Mouse (Mus musculus) ovary, adult 18-20 months (tissue): Measurements from ENCODE around the gene Acot11.

Source experiments
- DNase-seq: peaks from one replicate; pipeline ENCODE4 v3.0.0; 2022; ENCODE audit warnings: low spot score, mixed read lengths

Acot11 gene

DNA sequence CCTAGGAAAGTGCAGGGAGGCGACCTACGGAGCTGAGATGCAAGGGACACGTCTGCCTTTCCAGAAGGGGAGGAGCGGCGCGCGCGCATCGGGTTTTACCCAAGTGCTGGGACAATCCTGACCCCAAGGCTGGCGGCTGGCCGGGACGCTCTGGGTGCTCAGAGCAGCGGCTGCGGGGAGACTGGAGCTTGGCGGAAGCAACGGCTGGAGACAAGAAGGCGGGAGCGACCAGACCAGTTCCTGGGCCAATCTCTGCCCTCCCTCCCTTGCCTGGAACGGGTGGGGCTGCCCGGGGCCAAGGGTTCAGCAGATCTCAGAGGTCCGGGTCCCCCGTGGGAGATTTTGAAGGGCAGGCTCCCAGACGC lies at the start of gene Acot11:
Acot11 (minus strand) TSS at position 89 of the 365 bp plus-strand sequence.
- DNase-seq: no peak

DNA sequence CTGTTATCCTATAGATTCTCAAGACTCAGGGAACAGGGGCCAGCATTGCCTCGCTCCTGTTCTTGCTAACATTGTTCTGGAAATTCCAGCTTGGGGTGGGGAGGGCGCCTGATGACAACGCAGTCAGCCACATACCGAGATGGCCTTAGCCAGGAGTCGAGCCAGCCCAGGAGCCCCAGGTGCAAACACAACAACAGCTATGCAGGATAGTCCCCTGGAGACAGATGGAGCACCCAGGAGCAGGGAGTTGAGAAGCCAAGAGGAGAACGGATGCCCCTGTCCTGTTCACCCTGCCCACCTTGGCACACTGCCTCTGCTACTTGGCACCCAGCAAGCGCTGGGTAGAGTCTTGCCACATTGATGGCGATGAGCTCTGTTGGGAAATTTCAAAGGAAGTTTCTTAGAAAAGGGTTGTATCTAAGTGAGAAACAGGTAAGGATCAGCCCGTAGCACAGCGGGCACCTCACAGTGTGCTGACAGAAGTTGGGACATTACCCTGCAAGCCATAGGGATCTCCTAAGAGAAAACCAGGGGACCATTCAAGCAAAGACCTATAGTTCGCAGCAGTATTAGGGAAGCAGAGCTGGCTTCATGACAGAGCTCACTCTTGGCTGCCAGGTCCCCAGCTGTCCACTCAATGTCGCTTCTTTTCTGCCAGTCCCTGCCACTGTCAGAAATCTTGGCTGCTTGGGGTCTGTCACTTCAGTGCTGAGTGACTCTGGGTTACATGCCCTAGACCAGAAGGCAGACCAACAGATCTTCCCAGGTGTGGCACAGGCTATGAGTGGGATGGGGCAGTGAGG lies 43.7 kb upstream of the Acot11 start:
- no peak for DNase-seq

DNA sequence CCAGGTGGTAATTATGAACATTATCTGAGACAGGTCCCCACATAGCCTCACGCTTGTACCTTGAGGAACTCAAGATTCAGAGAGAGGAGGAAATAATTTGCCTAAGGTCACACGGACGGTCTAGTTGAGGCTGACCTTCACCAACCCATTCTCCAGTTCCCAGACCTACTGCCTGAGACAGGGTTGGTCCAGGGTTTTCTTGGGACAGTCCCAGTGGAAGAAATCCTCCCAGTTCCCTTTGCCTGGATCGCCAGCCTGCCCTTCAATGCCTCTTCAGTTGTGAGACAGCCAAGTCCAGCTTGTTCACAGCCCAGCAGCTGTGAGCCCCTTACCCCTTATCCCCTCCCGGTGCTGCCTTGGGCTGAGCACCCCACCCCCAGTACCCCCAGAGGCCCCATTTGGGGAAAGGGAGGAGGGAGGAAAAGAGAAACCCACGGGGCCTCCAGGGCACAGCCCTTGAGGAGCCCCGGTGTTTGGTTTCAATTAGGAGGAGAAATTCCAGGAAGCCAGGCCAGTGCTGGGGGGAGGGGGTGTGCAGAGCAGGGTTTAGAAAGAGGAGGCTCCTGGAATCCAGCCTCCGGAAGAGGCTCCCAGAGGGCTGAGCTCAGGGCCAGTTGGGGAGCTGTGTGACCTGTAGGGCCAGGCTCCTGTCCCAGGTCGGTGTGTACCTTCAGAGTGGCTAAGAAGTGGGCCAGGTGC lies 42.9 kb upstream of the Acot11 start:
- peak; percentile 54 for DNase-seq

DNA sequence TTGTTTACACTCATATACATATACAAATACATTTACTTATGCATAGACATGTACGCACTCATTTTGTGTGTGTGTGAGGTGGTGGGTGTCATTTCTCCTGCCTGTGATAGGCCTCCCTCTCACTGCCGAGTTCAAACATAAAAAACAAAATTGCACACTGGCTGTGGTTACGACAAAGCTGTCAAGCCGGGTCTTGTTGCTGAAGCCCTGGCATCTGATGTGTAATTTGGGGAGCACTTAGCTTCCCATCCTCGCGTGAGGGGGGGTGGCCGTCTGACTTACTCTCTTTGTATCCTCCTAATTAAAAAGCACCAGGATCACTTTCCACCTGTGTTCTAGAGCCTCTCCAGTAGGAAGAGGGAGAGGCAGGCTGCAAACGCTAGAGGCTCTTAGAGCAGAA lies 37.8 kb upstream of the Acot11 start:
- DNase-seq: no peak

DNA sequence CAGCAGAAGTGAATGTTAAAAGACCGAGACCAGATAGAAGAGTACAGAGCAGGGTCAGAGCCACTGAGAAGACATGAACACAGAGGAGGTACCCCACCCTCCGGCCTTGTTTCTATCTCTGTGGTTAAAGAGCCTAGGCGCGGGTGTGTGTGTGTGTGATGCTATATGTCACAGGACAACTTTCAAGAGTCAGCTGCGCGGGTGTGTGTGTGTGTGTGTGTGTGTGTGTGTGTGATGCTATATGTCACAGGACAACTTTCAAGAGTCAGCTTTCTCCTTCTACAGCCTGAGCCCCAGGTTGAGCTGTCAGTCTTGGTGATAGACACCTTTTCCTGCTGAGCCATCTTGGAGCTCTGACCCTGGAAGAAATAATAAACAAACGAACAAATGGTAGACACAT lies 37.1 kb upstream of the Acot11 start:
- DNase-seq: no peak

DNA sequence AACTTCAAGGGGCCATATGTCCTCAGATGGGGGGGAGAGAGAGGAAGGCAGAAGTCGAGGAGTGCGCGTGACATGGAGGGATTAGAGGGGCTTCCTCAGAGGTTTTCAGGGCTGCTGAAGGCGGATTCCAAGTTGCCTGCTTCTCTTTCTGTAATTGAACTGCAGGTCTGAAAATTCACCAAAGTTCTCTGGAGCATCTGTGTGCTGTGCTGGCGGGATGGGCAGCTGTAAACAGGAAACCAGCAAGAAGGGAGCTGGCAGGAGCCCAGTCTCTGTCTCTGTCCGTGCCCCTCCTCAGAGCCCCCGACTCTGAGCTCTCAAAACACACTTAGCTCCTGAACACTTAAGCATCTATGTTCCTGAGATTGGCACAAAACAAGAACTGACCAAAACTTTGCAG lies 36.5 kb upstream of the Acot11 start:
- DNase-seq: no peak

DNA sequence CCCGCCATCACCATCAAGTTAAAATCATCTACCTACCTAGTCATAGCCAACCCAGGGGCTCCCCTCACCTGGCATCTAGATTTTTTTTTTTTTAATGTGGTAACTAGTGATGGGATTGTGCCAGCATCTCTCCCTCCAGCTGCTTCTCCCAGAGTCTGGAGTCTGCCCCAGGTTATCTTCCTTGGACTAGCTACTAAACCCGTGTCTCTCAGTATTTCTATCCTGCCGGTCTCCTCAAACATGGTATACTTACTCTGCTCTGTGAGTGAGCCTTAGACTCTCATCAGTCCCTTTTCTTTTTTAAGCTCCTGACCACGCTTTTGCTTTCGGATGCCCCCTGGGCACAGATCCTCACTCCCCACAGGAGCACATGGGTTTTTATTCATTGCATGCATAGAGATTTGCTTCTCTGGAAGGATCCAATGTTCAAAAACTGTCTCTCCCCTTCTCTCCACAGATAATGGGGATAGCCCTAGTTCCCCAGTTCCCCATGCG lies 35.9 kb upstream of the Acot11 start:
- no peak for DNase-seq

DNA sequence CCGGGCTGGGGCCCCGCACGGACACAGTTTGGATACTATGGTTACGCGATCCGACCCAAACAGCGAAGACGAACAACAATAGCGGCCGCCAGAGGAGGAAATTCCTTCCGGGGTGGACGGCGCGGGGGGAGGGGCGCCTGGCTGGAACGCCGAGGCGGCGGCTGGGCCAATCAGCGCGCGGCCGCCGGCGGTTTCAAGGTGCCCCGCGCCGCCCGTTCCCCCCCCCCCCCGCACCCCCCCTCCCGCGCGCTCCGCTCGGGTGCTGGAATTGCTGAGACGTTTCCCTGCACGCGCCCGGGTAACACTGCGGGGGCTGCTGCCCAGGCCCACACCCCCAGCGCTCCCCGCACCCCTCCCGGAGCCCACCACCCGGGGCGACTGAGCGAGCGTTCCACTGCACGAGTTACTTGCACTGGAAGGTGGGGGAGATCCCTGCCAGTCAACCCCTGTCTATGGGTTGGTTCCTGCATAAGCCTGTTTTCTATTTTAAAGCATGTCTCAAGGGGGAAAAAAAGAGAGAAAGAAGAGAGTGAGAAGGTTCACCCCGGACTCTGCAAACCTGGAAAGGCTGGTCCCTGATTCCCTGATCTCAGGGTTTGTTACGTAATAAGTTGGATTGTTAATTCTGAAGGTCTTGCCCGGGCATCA lies 35.3 kb upstream of the Acot11 start:
- peak; percentile 81 for DNase-seq

DNA sequence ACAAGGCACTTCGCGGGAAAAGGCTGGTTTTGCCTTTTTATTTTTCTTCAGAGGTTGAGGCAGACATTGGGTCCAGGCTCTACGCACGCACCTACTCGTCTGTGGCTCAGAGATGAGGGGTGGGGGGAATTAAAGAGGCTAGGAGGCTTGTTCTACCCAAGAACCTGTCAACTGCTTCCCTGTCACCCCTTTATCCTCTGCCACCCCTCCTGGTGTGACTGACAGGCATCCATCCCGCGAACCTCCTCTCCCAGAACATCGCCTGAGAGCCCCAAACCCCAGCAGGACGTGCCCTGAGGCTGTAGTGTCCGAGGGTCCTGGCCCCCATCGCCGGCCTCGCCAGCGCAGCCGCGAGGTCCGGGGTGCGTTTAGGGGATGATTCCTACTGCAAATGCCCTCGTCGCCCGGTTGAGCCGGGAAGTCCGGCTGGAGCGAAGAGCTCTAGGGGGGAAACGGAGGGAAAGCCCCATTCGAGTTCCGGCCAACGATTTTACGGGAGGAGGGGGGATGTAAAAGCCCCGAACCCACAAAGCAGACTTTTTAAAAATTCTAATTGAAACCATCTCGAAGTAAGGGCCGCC lies 34.5 kb upstream of the Acot11 start:
- no peak for DNase-seq

DNA sequence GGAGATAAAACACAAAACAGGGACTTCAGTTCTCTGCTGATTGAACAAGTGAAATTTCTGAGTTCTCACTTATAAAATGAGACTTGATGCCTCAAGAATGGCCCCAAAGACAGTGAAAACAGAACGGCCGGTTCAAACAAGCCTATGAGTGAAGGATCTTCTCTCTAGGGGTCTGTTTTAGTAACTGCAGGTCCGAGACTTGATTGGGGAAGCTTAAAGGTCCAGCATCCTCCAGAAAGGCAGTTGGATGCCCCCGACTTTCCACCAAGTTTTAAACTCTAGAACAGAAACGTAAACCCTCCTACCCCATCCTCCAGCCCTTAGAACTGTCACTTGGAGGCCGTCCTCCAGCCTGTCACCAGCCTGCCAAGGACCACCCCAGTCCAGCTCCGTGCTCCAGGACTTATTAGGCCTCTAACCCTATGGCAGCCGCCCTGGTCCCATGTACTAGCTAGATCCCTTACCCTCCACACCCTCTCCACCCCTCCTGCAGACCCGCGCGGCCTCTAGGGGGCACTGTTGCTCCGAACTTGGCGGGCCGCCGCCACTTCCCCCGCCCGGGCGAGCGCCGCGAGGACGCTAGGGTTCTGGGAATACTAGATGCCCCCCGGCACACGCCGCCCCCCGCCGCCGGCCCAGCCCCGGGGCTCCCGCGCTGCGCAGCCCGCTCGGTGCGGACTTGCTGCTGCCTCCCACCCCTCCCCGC lies 33.9 kb upstream of the Acot11 start:
- peak; percentile 89 for DNase-seq

DNA sequence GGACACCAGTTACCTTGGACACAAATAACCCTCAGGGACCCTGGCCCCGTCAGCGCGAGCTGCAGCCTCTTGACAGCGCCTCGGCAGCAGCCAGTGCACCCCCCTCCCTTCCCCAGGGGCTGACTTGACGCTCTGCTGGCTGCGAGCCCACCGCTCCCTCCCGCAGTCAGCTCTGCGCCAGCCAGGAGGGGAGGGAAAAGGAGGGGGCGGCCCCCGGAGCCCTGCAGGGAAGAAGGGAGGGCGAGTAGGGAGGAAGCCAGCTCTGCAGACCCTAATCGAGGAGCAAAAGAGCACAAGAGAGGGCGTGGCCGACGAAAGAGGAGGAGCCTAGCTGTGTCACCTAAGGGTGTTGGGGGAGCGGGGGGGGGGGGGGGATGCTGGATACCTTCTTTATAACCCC lies 33.2 kb upstream of the Acot11 start:
- peak; percentile 67 for DNase-seq

DNA sequence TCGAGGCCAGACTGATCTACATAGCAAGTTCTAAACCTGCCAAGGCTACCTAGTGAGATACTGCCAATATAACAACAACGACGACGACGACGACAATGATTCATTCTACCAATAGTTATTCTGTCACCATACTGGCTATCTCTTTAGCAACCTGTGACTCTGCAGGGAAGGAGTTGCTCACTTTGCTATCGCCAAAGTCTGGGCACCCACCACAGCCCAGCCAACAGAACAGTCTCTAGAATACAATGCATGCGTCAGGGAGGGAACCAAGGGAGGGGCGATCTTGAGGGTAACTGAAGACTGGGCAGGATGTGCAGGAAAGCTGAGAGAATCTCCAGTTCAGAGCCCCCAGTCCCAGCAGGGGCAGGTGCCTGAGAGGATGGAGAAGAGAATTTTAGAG lies 32.6 kb upstream of the Acot11 start:
- no peak for DNase-seq

DNA sequence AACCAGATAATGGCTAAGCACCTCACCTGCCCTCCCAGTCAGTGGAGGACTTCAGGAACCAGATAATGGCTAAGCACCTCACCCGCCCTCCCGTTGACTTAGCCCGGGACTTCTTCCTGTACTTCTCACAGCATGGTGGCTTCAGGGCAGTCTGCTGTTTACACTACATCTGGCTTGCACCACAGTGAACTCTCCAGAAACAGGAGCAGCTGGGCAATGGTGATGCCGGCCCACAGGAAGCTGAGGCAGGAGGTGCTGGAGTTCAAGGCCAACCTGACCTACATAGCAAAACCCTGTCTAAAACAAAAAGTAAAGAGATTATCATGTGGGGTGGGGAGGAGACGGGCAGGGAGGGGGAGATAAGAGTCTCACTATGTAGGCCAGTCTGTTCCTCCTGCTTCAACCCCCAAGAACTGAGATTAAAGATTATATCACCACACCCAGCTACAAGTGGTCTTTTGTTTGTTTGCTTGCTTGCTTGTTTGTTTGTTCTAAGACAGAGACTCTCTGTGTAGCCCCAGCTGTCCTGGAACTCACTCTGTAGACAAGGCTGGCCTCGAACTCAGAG lies 25.8 kb upstream of the Acot11 start:
- DNase-seq: no peak

DNA sequence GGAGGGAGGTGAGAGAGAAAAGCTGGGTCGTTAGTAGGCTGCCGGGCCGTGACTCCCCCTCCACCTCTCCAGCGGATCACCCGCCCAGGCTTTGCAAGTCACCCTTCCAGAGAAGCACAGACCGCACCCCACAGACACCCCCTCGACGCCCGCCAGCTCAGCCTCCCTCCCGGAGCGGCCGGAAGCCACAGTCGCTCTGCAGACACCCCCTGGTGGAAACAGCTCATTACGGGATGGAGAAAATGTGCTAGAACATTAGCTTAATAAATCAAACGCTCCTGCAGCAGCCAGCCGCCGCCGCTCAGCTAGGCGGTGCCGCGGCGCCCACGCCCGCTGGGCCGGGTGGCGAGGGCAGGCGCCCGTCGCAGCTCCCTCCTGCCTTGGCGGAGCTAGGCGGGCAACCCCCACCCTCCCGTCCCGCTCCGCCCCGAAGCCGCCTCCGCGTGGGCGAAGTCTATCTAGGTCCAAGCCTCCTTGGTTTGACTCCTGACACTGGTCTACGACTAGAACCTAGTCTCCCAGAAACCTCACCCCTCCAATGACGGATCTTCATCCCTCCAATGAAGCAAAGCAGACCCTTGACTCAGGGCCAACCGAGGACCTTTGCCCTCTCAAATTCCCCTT lies 23.1 kb upstream of the Acot11 start:
- DNase-seq: peak; percentile 71

DNA sequence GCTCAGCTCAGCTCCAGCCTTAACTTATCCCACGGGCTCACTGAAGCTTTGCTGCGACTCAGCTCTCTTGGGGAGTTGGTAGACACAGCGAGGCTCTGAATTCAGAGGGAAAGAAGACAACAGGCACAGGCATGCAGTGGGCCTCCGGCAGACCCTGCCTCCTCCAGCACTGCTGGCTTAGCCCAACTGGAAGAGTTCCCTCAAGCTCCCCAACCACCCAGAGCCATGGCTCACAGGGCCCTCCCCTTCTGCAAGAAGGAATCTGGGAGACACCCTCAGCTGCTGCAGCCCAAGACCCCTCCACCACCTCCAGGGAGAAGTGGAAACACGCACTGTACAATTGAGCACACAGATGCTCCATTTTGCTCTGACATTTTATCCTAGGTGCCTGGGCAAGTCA lies 20.4 kb upstream of the Acot11 start:
- DNase-seq: no peak

DNA sequence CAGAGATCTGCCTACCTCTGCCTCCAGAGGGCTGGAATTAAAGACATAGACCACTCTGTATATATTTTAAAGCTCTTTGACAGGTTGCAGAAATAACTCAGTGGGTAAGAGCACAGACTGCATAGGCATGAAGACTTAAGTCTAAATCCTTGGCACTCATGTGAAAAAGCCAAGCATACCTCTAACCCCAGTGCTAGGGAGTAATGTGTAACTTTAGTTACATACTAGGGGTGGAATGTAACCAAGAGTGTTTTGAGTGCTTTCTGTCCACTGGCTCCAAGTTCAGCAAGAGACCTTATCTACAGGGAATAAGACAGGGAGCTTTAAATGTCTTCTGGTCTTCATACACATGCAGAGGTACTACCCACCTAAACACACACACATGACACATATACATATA lies 14.6 kb upstream of the Acot11 start:
- DNase-seq: no peak

DNA sequence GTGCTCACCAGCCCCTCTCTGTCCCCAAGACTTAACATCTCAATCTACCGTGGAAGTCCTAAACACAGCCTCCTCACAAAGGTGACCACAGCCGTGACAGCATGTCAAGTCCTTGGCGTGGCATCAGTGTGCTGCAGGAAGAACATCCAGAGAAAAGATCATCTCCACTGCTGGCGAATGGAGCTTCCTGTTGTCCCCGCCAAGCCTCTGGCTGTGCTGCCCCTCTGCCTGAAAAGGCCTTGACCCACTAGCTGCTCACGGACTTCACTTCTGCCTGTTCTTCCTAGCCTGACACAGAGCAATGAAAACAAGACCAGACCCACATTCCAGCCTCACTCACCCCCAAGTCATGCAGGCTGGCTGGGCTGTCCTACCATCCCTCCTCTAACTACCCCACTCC lies 13.5 kb upstream of the Acot11 start:
- no peak for DNase-seq

DNA sequence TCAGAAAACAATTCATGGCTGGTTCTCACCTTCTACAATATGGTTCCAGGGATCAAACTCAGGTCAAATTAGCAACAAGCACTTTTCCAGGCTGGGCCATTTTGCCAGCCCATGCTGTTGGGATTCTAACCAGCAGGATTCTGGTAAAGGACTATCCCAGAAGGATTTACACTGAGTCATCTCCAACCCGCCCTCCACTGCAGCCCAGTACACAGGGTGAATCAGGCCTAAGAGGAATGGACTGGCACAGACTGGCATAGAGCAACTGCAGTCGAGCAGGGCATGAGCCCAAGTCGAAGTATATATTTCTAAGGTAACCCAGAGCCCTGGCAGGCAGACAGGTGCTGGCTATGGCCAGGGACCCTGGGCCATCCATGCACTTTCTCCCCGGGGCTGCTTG lies 12.2 kb upstream of the Acot11 start:
- no peak for DNase-seq

DNA sequence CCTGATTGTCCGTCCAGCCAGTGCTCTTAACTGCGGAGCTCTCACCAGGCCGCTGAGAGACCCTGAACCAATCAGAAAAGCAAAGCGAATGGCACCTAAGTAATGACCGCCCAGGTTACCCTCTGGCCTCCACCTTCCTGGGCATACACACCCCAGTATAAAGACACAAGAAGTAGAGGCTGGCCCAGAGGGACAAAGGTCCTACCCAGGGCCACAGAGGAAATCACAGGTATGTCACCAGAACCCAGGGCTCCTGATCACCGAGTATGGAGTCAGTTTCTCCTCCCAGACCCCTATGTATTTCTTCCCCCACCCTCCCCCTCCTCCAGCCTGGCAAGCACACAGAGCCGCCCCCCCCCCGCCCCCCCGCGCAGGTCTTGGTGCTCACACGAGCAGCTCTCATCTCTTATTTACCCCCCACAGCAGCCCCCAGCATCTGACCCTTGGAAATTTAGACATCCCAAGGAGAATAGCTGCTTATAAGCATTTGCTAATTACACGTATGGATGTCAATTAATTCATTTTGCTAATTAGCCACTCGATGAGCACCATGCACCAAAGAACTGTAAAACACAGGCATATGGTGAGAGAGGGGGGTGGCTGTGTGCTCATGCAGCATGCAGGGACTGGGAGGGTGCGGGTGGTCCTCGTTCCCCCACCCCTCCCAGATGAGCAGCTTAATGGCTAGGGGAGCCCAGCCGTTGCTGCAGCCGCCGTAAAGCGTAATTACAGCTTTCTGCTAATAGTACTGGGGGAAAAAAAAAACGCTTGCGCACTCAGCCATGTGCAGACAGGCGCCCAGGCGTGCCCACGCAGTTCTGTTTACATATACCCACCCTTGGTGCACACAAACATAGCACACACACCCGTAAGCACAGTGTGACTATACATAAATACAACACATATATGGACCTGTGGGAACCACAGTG lies 10.9 kb upstream of the Acot11 start:
- no peak for DNase-seq

DNA sequence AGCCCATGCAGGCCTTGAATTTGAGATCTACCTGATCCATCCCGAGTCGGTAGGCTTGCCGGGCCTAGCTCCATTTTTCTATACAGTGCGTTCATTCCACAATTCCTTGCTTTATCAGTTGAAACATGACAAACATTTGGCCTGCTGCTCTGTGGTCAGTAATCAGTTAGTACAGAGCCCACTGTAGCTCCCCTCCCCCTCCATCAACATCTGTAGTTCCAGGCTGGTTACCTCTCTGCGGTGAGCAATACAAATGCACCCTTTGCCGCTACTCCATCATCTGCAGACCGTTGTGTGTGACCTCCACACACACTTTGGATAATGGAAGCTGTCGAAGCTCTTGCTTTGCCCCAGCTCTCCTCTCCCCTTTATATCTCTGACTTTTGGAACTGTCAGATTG lies 6.4 kb upstream of the Acot11 start:
- no peak for DNase-seq
